Mouse (Mus musculus) mouse trophoblast stem cell (cell line): ENCODE measurements around the gene Trim41.

Experiments
- in situ Hi-C, 2 experiments: fragments of 300-500 bp; cut with MseI, MboI; formaldehyde crosslinking; loops; 2 replicates in 1 of 2; 3 replicates in 1 of 2; pipeline ENCODE4 v1.15.1; 2025

The Trim41 gene

DNA sequence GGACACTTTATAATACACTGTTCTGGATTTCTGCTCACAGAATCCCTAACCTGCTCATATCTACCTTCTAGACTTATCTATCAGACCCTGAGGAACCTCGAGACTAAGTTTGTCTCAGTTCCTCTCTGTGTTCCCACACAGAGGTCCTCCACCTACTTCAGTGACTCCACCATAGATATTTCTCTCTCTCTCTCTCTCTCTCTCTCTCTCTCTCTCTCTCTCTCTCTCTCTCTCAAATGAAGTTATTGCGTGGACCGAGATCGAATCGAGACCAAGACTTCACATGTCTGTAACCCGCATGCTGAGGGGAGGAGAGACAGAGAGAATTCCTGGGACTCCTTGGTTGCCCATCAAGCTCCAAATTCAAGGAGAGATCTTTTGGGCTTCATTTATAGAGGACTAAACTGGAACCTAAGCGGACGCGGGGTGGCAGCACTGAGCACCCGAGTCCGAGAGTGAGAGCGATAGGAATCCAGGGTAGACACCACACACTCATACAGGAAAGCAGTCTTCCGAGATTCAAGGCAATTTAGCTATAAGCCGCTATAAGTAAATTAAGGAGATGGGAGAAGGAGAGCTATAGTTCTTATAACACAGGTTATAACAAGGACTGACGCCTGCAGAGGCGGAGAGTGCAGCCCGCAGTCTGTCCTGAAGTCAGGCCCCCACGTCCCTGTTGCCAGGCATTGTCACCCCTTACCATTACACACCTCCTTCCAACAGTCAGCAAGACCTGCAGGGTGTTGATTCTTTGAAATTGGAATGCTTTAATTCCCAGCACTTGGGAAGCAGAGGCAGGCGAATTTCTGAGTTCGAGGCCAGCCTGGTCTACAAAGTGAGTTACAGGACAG lies 27.0 kb downstream of the Trim41 start:
- in situ Hi-C loops: loop anchor here (5.0 kb wide), 2 partner anchors 67 to 317 kb away; no protein-coding TSS in a partner anchor

GRCm38 (mm10) chr11:48789215-48789614 lies 27.9 kb downstream of the Trim41 start:
- in situ Hi-C loops: loop anchor here (5.0 kb wide), 2 partner anchors 68 to 318 kb away; no protein-coding TSS in a partner anchor

GRCm38 (mm10) chr11:48788311-48789089 lies 28.7 kb downstream of the Trim41 start:
- in situ Hi-C loops: loop anchor here (5.0 kb wide), 2 partner anchors 69 to 319 kb away; no protein-coding TSS in a partner anchor

GRCm38 (mm10) chr11:48787455-48788211 lies 29.5 kb downstream of the Trim41 start:
- in situ Hi-C loops: loop anchor here (5.0 kb wide), 2 partner anchors 70 to 320 kb away; no protein-coding TSS in a partner anchor

DNA sequence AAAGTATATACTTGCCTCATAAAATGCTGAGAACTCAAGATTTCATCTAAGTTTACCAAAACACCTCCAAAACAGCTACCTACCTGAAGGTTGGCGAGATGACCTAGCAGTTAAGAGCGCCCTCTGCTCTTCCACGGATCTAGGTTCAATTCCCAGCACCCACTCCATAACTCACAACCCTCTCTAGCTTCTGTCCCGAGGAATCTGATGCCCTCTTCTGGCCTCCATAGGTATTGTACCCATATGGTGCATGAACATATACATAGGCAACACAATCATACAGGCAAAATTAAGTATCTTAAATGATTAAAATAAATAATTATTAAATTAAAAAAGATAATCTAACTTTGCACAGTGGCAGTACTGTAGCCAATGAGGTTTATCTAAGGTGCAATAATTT lies 34.9 kb downstream of the Trim41 start:
- in situ Hi-C loops: no loop called here

DNA sequence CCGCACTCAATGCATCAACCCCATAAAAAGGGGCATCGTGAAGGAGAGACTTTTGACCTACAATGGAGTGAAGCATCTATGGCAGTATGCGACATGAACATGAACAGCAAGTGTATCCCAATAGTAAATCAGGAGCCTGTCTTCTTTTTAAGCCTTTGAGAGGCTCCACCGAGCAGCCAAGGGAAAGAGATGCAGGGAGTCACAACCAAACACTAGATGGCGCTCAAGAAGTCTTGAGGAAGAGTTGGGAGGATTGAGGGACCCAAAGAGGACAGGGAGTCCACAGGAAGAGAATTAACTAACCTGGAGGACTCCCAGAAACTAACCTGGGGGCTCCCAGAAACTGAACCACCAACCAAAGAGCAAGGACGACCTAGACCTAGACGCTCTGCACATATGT lies 37.7 kb downstream of the Trim41 start:
- in situ Hi-C loops: no loop called here

DNA sequence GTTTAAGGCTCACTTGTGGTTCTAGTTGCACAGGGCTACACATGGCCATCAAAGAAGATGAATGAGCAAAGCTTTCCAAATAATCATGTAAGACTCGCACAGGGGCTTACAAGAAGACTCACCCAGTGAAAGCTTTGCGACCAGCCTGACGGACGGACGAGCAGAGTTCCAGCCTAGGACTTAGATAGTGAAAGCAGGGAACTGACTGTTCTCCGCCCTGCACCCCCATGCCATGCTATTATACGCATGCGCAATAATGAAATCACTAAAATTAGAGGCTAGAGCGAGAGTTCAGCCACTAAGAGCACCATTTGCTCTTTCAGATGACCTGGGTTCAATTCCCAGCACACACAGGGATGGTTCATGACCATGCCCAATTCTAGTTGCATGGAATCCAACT lies 39.9 kb downstream of the Trim41 start:
- in situ Hi-C loops: no loop called here

DNA sequence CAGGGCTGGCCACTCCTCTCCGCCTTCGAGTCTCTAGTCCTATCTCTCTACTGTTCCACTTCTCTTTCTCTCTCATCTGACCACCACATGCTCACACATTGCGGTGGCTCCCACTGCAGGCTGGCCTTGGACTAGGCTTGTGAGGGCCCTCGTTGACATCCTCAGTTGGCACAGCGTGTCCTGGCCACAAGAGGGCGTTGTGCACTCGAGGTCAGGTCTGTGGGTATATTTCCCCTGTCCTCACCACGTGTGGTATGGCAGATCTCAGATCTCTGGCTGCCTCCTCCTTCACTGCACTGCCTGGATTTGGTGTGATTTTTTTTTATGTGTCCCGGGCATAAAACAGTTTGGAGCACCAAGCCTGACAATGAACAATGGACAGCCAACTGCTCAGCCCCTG lies 40.5 kb downstream of the Trim41 start:
- in situ Hi-C loops: no loop called here

DNA sequence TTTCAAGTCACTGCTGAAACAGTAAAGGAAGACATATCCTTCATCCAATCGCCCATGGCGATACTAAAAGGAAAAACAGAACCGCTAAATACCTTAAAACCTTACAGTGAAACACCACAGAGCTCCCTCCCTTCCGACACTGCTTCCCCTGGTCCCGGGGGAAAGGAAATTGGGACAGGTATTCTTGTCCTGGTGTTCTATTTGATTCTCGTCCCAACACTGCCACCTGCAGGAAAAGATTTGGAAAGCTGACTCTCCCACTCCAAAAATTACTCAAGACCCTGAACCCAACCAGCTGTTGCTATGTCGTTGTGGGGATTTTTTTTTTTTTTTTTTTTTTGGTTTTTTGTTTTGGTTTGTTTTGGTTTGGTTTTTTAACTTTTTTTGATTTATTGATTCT lies 41.7 kb downstream of the Trim41 start:
- in situ Hi-C loops: no loop called here

DNA sequence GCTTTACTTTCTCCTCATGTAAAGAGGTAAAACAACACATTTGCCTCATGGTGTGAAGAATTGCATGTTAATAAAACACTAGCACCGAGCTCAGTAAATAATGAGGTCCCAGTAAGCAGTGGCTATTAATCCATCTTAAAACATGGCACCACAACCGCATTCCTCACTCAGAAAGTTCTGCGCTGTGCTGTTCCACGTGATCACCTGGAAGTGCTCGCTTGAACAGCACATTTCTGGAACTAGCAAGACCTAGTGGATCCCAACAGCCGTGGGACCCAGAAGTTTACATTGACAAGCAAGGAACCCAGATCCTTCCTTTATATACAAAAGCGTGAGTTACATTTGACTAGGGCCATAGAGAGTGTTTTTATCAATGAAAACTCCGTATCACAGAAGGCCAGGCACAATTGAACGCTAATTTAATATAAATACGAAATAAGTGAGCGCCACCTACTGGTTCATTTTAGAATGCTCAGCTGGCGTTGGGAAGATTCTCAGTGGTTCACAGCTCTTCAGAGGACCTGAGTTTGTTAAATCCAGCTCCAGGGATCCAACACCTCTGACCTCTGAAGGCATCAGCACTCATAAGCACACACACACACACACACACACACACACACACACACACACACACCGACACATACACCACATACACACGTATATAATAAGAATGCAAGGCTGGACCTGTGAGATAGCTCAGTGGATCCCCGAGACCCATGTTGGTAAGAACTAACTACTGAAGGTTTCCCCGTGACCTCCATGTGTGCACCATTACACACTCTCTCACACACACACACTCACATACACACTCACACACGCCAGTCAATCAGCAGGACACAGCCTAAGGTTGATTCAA lies 42.5 kb downstream of the Trim41 start:
- in situ Hi-C loops: loop anchor here in 1 of 2 experiments (5.0 kb wide), 1 partner anchor 182 kb away; no protein-coding TSS in a partner anchor

DNA sequence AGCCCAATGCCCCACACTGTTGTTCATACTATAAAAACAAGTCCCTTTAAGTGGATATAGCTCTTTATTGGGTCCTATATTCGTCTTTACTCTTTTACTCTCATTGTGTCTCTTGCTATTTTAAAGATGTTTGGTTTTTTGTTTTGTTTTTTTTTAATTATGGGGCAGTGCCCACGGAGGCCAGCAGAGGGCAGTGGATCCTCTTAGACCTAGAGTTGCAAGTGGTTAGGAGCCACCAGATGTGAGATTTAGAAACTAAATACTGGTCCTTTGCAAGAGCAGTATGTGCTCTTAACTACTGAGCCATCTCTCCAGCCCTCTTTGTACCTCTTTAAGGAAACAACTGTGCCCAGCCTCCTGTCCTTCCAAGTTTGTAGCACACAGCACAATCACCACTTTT lies 45.5 kb downstream of the Trim41 start:
- in situ Hi-C loops: loop anchor here in 1 of 2 experiments (5.0 kb wide), 1 partner anchor 179 kb away; no protein-coding TSS in a partner anchor

- in situ Hi-C loops: no loop called here
Measured at GRCm38 (mm10) chr11:48767195-48767876, 49.8 kb downstream of the Trim41 start.

DNA sequence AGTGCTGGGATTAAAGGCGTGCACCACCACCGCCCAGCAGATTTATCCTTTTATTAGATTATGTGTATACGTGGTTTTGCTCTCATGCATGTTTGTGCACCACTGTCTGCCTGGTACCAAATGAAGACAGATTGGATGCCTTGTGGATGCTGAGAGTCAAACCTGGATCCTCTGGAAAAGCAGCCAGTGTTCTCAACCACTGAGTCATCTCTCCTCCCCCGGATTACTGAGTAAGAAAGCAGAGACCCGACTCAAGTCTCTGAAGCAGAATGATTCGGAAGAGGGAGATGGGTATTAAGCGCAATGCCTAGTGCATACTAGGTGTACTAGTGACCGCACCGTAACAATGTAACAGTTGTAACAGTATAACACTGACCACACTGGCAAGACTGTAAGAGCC lies 53.0 kb downstream of the Trim41 start:
- in situ Hi-C loops: no loop called here

DNA sequence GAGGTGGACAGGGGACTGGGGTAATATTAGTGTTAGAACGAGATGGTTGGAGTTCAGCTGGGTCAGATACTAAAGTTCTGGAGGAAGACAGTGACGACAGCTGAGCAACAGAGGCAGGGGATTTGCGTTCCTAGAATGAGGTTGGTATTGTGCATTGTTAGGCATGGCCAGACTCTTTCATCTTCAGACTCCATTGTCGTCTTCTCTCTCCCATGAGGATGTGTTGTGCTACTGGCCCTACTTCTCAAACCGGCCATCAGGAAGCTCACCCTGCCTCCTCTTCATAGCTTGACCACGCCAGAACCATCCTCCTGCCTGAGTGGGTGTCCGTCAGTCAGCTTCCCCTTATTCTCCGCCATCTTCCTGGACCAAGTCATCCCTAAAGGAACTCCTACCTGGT lies 58.1 kb downstream of the Trim41 start:
- in situ Hi-C loops: no loop called here
